Mouse (Mus musculus) limb, embryonic 14.5 days (tissue): ENCODE data around the gene Trappc2l. TPM values are rescaled to one million over a fixed set of nuclear protein-coding genes. Genes with fewer than 3 reads are reported as not detected.

ENCODE experiments used
- ATAC-seq: fragments of 200-750 bp; cut with Nextera tagmentation; 2 replicates; pipeline ENCODE4 v1.8.0; 2017; ENCODE audit warnings: low read depth, moderate number of reproducible peaks, moderate TSS enrichment; ENCODE audit not compliant: low FRiP score
- DNase-seq: peaks from one replicate; pipeline ENCODE4 v3.0.0-alpha.2; 2015; ENCODE audit warnings: low spot score
- H3K27ac ChIP-seq: fragments of 300-500 bp; sonication (generic); replicated peaks from 2 replicates; pipeline ENCODE4 v1.5.1; 2014; ENCODE audit warnings: low read depth, mild to moderate bottlenecking, low read length, moderate library complexity, mixed read lengths
- H3K27me3 ChIP-seq: fragments of 300-500 bp; sonication (generic); 2 replicates; pipeline ENCODE4 v1.6.1; 2014; ENCODE audit warnings: low read length, mixed read lengths; ENCODE audit not compliant: control insufficient read depth, insufficient read depth
- H3K36me3 ChIP-seq: fragments of 300-500 bp; sonication (generic); 2 replicates; pipeline ENCODE4 v1.6.1; 2014; ENCODE audit warnings: mild to moderate bottlenecking, low read length, moderate library complexity, mixed read lengths; ENCODE audit not compliant: control insufficient read depth, insufficient read depth
- H3K4me1 ChIP-seq: fragments of 300-500 bp; sonication (generic); 2 replicates; pipeline ENCODE4 v1.6.1; 2014; ENCODE audit warnings: antibody characterized with exemption, low read length, mixed read lengths; ENCODE audit not compliant: control insufficient read depth, insufficient read depth
- H3K4me2 ChIP-seq: fragments of 300-500 bp; sonication (generic); replicated peaks from 2 replicates; pipeline ENCODE4 v1.6.1; 2014; ENCODE audit warnings: low read depth, mild to moderate bottlenecking, low read length, moderate library complexity; ENCODE audit not compliant: severe bottlenecking
- H3K4me3 ChIP-seq: fragments of 300-500 bp; sonication (generic); replicated peaks from 2 replicates; pipeline ENCODE4 v1.5.1; 2014; ENCODE audit warnings: low read length
- H3K9ac ChIP-seq: fragments of 300-500 bp; sonication (generic); 2 replicates; pipeline ENCODE4 v1.6.1; 2014; ENCODE audit warnings: mild to moderate bottlenecking, low read depth, low read length, moderate library complexity; ENCODE audit not compliant: severe bottlenecking
- H3K9me3 ChIP-seq: fragments of 300-500 bp; sonication (generic); 2 replicates; pipeline ENCODE4 v1.6.1; 2016; ENCODE audit warnings: low read length; ENCODE audit not compliant: control insufficient read depth
- POLR2A ChIP-seq: fragments of 200-500 bp; IDR thresholded peaks from 2 replicates; pipeline ENCODE4 v1.8.0; 2012; ENCODE audit warnings: inconsistent platforms, mild to moderate bottlenecking, moderate library complexity, borderline replicate concordance; ENCODE audit not compliant: insufficient read depth, insufficient read length; ENCODE audit errors: extremely low read depth
- WGBS: fragments of 180-500 bp; shearing (Covaris S2); extraction: QIAGEN DNeasy Blood & Tissue Kit; methylation state at CpG from one replicate; pipeline ENCODE4 v1.1.7; 2014; 5-methylcytosine and 5-hydroxymethylcytosine counted together
- polyA plus RNA-seq, 2 experiments: library from polyadenylated mRNA; depleted of rRNA in 1 of 2; stranded (reverse) in 1 of 2; unstranded in 1 of 2; fragments of >200 nt; fragmentation: Nextera tagmentation in 1 of 2; extraction: Ambion mirVana in 1 of 2; gene quantifications; 2 replicates each; pipeline versions ENCODE4 v1.2.1 to v1.2.3; 2012 to 2014

Gene Trappc2l
- polyA plus RNA-seq, 2 experiments, result 70.2 to 129 TPM

DNA sequence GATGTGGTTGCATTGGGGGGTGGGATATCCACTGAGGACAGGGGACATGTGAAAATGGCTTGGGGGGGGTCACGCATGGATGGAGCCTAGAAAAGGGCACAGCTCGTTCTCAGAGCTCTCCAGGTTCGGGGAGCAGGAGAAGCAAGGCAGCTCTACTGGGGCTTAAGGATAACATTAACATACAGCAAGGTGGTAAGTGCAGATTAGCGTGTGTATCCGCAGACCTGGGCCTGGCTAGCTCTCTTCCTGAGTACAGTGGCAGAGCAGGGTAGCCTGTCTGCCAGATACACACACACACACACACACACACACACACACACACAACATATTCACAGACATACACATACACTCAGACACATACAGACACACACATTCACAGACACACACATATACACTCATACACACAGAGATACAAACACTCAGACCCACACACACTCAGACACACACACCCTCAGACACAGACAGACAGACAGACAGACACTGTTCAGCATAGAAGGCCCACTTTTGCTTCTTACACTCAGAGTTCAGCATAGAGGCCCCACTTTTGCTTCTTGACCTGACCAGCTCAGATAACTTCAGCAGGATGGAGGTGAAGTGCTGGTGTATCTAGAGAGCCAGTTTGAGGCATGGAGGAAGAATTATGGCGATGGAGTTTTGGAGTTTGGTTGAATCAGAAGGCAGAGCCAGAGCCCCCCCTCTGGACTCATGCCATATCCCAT lies 7.4 kb downstream of the Trappc2l start:
- Histone ChIP-seq H3K9ac (no peak overlapping the region), H3K4me2 (no peak overlapping the region), H3K9me3 (no peaks in the 10 kb centered on the region), H3K36me3 (peaks cover 8% of the 10 kb centered on the region; the same call in 1 of the 2 replicates), H3K4me1 (peaks cover 7% of the 10 kb centered on the region), H3K27ac (no peak overlapping the region), H3K27me3 (no peaks in the 10 kb centered on the region), H3K4me3 (no peak overlapping the region)
- DNase-seq (no peak), ATAC-seq (no peak)
- no peak for TF ChIP-seq POLR2A
- 80% methylated on average over 6 of the region's 6 CpGs for WGBS

DNA sequence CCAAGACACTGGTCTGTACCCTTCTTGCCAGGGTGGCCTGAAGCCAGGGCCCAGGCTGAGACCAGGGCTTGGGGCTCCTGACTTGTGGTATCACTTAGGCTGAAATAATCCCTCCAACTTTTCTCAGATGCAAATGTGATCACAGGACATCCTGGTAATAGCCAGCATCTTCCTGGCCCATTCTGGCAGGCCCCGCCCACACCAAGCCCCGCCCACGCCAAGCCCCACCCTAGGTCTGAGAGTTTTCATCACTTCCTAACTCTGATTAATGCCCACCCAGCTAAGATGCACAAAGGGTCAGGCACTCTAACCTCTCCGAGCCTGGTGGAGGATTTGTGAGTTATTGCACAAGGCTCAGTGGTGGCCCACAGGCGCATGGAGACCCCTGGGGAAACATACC lies 9.0 kb downstream of the Trappc2l start:
- H3K36me3 ChIP-seq, result no peaks in the 10 kb centered on the region
- no peak overlapping the region for H3K4me2 ChIP-seq
- WGBS, result 28% methylated on average over 5 of the region's 5 CpGs
- no peak overlapping the region for H3K9ac ChIP-seq
- H3K4me3 ChIP-seq, result no peak overlapping the region
- H3K27me3 ChIP-seq, result no peaks in the 10 kb centered on the region
- ATAC-seq (no peak), DNase-seq (no peak)
- H3K9me3 ChIP-seq, result no peaks in the 10 kb centered on the region
- no peak for TF ChIP-seq POLR2A
- H3K27ac ChIP-seq, result no peak overlapping the region
- peaks cover 7% of the 10 kb centered on the region for H3K4me1 ChIP-seq

DNA sequence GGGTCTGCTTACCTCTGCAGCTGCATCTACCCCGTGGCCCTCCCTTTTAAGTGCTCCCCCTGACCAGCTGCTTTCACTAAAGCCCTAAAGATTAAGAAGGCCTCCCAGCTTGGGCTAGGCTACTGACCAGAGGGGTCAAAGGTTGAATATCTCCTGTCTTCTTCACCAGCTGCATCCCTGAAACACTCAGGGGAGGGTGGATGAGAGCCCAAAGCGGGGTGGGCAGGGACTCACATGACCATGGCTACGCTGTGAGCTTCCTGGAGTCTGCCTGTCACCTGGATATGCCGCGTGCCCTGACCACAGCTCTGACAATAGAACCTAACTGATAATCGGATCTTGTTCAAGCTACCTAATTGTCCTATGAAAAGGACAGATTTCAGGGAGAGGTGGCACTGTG lies 11.3 kb downstream of the Trappc2l start, which contains the start of gene Pabpn1l:
Gene Pabpn1l (minus strand): TSS at position 13 of the 400 bp plus-strand sequence.
- Histone ChIP-seq H3K36me3 (no peaks in the 10 kb centered on the region), H3K27me3 (no peaks in the 10 kb centered on the region), H3K27ac (no peak within 1 kb of the TSS), H3K9me3 (no peaks in the 10 kb centered on the region), H3K4me1 (peaks cover 2% of the 10 kb centered on the region; the same call in 1 of the 2 replicates), H3K4me2 (no peak within 1 kb of the TSS), H3K4me3 (no peak within 1 kb of the TSS), H3K9ac (no peak within 1 kb of the TSS)
- no peak for TF ChIP-seq POLR2A
- WGBS, result 66% methylated on average over 6 of the region's 6 CpGs
- DNase-seq (no peak), ATAC-seq (no peak)

GRCm38 (mm10) chr8:122623844-122624642 lies 12.6 kb downstream of the Trappc2l start:
- ATAC-seq (no peak), DNase-seq (no peak)
- H3K27me3 ChIP-seq, result no peaks in the 10 kb centered on the region
- no peak overlapping the region for H3K4me3 ChIP-seq
- H3K9me3 ChIP-seq, result no peaks in the 10 kb centered on the region
- H3K9ac ChIP-seq, result no peak overlapping the region
- no peak overlapping the region for H3K4me2 ChIP-seq
- H3K27ac ChIP-seq, result no peak overlapping the region
- no peaks in the 10 kb centered on the region for H3K4me1 ChIP-seq
- H3K36me3 ChIP-seq, result no peaks in the 10 kb centered on the region
- TF ChIP-seq POLR2A, result no peak
- WGBS, result 89% methylated on average over 17 of the region's 17 CpGs

DNA sequence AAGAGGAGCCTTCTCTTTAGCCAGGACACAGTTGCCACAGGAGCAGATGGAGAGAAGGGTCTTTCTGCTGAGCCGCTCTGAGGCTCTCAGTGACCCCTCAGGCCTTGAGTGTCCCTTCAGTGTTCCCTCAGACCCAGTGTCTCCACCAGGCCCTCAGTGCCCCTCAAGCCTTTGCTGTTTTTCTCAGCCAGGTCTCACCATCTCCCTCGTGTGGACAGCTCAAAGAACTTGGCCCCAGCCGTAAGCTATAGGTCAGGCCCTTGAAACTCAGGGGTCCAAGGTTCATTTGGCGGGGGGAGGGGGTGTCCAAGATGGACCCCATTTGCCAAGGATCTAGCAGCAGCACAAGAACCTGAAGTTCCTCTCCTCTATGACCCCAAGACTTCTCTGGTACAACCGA lies 13.2 kb downstream of the Trappc2l start:
- no peaks in the 10 kb centered on the region for H3K27me3 ChIP-seq
- no peaks in the 10 kb centered on the region for H3K4me1 ChIP-seq
- H3K27ac ChIP-seq, result no peak overlapping the region
- WGBS, result 74% methylated on average over 5 of the region's 5 CpGs
- no peak overlapping the region for H3K4me3 ChIP-seq
- H3K36me3 ChIP-seq, result no peaks in the 10 kb centered on the region
- no peak overlapping the region for H3K4me2 ChIP-seq
- no peak for DNase-seq
- no peak overlapping the region for H3K9ac ChIP-seq
- ATAC-seq, result no peak
- no peaks in the 10 kb centered on the region for H3K9me3 ChIP-seq
- no peak for TF ChIP-seq POLR2A
